Mouse (Mus musculus): ENCODE results near the gene Olfr319. TPM values are rescaled to one million over a fixed set of nuclear protein-coding genes. Genes with fewer than 3 reads are reported as not detected.

The Olfr319 gene
- not detected in 2 replicates for polyA plus RNA-seq (2012; rRNA removed)

DNA sequence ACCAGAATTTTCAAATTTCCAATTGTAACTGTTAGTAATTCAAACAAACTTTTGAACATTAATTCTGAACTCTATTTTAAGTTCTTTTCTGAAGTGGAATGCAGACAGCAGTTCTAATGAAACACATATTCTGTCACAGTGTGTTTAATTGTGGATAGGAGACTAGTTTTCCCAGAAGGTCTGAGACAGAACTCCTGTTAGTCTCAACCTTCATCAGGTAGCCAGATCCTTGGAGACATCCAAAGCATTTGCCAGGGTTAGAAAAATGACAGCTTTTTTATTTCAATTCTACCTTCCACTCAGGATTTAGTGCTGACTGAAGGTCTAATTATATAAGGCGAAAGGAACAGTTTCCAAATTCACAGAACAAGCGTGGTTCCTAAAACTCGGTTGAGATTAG is at the start of gene Olfr319:
Gene Olfr319 (plus strand): TSS at position 301 of the 400 bp plus-strand sequence.

DNA sequence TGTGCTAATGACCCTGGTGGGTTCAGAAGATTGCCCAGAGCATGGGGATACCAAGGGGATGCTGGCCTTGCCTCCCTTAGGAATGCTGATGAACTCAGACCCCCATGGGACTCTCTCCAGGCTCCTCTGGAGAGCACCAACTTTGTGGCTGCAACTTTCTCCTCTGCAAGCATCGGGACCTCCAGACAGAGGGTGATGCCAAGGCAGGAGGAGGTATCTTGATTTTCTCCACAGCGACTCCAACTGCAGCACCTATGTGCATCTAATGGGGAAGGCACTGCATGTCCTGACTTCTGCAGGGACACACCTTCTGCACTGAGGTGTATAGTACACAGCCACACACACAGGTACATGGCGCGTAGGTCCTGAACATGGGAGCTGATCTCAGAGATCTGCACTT is 40.4 kb upstream of the Olfr319 start, which contains the start of gene Olfr322:
Gene Olfr322 (plus strand): TSS at position 187 of the 400 bp plus-strand sequence.

DNA sequence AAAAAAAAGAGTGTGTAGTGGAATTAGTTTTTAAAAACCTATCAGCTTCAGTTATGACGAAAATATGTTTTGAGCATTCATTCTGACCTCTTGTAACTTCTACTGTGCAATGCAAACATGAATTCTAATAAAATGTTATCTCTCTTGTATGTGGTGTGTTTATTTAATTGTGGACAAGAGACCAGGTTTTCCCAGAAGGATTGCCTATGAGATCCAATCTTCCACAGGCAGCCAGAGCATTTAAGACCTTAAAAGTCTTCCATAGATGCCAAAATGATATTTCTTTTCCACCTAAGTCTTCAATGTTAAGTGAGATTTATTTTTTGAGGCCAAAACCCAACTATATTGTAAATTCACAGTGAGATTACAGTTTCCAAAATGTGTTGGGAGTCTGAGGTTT is 18.2 kb upstream of the Olfr319 start, which contains the start of gene Olfr320:
Gene Olfr320 (plus strand): TSS at position 301 of the 400 bp plus-strand sequence.

DNA sequence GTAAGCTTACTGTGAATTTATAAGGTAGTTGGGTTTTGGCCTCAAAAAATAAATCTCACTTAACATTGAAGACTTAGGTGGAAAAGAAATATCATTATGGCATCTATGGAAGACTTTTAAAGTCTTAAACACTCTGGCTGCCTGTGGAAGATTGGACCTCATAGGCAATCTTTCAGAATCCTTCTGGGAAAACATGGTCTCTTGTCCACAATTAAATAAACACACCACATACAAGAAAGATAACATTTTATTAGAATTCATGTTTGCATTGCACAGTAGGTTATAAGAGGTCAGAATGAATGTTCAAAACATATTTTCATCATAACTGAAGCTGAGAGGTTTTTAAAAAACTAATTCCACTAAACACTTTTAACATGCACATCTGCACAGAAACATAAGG is 25.0 kb downstream of the Olfr319 start, which contains the start of gene Olfr318:
Gene Olfr318 (minus strand): TSS at position 101 of the 400 bp plus-strand sequence.

DNA sequence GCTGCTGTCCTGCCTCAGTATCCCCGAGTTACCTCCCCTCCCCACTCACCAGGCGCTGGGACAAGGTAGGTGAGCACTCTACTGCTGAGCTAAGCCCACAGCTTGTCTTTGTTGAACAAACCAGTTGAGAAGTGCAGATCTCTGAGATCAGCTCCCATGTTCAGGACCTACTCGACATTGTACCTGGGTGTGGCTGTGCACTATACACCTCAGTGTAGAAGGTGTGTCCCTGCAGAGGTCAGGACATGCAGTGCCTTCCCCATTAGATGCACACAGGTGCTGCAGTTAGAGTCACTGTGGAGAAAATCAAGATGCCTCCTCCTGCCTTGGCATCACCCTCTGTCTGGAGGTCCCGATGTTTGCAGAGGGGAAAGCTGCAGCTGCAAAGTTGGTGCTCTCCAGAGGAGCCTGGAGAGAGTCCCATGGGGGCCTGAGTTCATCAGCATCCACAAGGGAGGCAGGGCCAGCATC is 39.9 kb downstream of the Olfr319 start, which contains the start of gene Olfr317:
Gene Olfr317 (minus strand): TSS at position 421 of the 471 bp plus-strand sequence.

DNA sequence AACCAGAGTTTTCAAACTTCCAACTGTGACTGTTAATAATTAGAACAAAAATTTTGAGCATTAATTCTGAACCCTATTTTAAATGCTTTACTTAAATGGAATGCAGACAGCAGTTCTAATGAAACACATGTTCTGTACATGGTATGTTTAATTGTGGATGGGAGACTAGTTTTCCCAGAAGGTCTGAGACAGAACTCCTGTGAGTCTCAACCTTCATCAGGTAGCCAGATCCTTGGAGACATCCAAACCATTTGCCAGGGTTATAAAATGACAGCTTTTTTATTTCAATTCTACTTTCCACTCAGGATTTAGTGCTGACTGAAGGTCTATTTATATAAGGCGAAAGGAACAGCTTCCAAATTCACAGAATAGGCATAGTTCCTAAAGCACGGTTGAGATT is 53.5 kb downstream of the Olfr319 start, which contains the start of gene Olfr316:
Gene Olfr316 (plus strand): TSS at position 301 of the 400 bp plus-strand sequence.

Other genes with a start within 250 kb of the Olfr319 start
- gene Lypd9, start 246.2 kb upstream of the Olfr319 start, polyA plus RNA-seq (2012; rRNA removed): not detected in 2 replicates
- gene Olfr30, start 236.9 kb upstream of the Olfr319 start, polyA plus RNA-seq (2012; rRNA removed): not detected in 2 replicates
- gene Olfr332, start 206.6 kb upstream of the Olfr319 start, polyA plus RNA-seq (2012; rRNA removed): not detected in 2 replicates
- gene Olfr331, start 196.6 kb upstream of the Olfr319 start, polyA plus RNA-seq (2012; rRNA removed): not detected in 2 replicates
- not detected in 2 replicates for gene Olfr330, start 164.3 kb upstream of the Olfr319 start, polyA plus RNA-seq (2012; rRNA removed)
- gene Olfr329-ps, start 152.7 kb upstream of the Olfr319 start, polyA plus RNA-seq (2012; rRNA removed): not detected in 2 replicates
- gene Olfr328, start 143.5 kb upstream of the Olfr319 start, polyA plus RNA-seq (2012; rRNA removed): not detected in 2 replicates
- not detected in 2 replicates for gene Olfr224, start 128.6 kb upstream of the Olfr319 start, polyA plus RNA-seq (2012; rRNA removed)
- gene Olfr325, start 121.4 kb upstream of the Olfr319 start, polyA plus RNA-seq (2012; rRNA removed): not detected in 2 replicates
- gene Olfr324, start 104.0 kb upstream of the Olfr319 start, polyA plus RNA-seq (2012; rRNA removed): not detected in 2 replicates
- 7.3 and 7.4 TPM in 2 replicates for gene 2210407C18Rik, start 83.1 kb upstream of the Olfr319 start, polyA plus RNA-seq (2012; rRNA removed)
- not detected in 2 replicates for gene Olfr323, start 68.7 kb upstream of the Olfr319 start, polyA plus RNA-seq (2012; rRNA removed)
- gene Trim58, start 58.7 kb upstream of the Olfr319 start, polyA plus RNA-seq (2012; rRNA removed): not detected in 2 replicates
- gene Olfr322, start 40.4 kb upstream of the Olfr319 start, polyA plus RNA-seq (2012; rRNA removed): not detected in 2 replicates
- gene Olfr320, start 18.1 kb upstream of the Olfr319 start, polyA plus RNA-seq (2012; rRNA removed): not detected in 2 replicates
- not detected in 2 replicates for gene Olfr318, start 24.9 kb downstream of the Olfr319 start, polyA plus RNA-seq (2012; rRNA removed)
- not detected in 2 replicates for gene Olfr317, start 40.0 kb downstream of the Olfr319 start, polyA plus RNA-seq (2012; rRNA removed)
- gene Olfr316, start 53.6 kb downstream of the Olfr319 start, polyA plus RNA-seq (2012; rRNA removed): not detected in 2 replicates
- not detected in 2 replicates for gene Olfr315, start 74.0 kb downstream of the Olfr319 start, polyA plus RNA-seq (2012; rRNA removed)
- gene Olfr314, start 83.8 kb downstream of the Olfr319 start, polyA plus RNA-seq (2012; rRNA removed): not detected in 2 replicates
- gene Fam183b, start 102.8 kb downstream of the Olfr319 start, polyA plus RNA-seq (2012; rRNA removed): 0.59 TPM in 1 of 2 replicates, not detected in the other
- gene Olfr313, start 115.8 kb downstream of the Olfr319 start, polyA plus RNA-seq (2012; rRNA removed): not detected in 2 replicates
- not detected in 2 replicates for gene Olfr312, start 130.1 kb downstream of the Olfr319 start, polyA plus RNA-seq (2012; rRNA removed)
- gene Olfr311, start 140.1 kb downstream of the Olfr319 start, polyA plus RNA-seq (2012; rRNA removed): not detected in 2 replicates
- gene Gm12258, start 148.0 kb downstream of the Olfr319 start, polyA plus RNA-seq (2012; rRNA removed): 1.5 and 1.7 TPM in 2 replicates
- gene 2810021J22Rik, start 168.1 kb downstream of the Olfr319 start, polyA plus RNA-seq (2012; rRNA removed): 1.4 and 2.9 TPM in 2 replicates
- gene Zfp39, start 205.1 kb downstream of the Olfr319 start, polyA plus RNA-seq (2012; rRNA removed): 0.48 and 0.78 TPM in 2 replicates
- gene Btnl10, start 218.7 kb downstream of the Olfr319 start, polyA plus RNA-seq (2012; rRNA removed): not detected in 2 replicates
- gene Rnf187, start 239.8 kb downstream of the Olfr319 start, polyA plus RNA-seq (2012; rRNA removed): 191 and 200 TPM in 2 replicates
- gene Hist3h2ba, start 249.8 kb downstream of the Olfr319 start, polyA plus RNA-seq (2012; rRNA removed): 4.6 and 8.8 TPM in 2 replicates